Mouse (Mus musculus): ENCODE measurements around the gene Olfr446. TPM values are rescaled to one million over a fixed set of nuclear protein-coding genes. Genes with fewer than 3 reads are reported as not detected.

The Olfr446 gene
- not detected in 2 replicates for polyA plus RNA-seq (2014; fragmentation: Nextera tagmentation; extraction: Ambion mirVana)

DNA sequence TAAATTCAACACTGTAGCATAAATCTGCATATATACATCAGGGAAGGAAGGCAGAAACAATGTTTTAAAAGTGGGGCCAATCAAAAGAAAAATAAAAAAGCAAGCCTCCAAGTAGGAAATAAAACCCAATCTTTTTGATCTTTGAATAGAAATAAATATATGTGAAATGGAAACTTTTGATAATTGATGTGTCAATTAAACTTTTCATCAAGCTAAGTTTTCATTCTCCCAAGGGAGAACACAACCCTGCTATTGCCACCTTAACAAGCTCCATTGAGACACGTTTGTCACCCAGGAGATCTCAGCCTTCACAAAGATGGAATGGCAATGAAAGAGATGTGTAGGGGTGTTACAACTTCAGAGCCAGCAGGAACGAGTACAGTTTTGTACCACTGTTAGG, at the start of gene Olfr446:
TSS of gene Olfr446 (plus strand) at position 301 of the 400 bp plus-strand sequence.
- 67% methylated on average over 2 of the region's 2 CpGs for WGBS
- Histone ChIP-seq H3K4me2 (ENCODE audit: low read length) (no peak within 1 kb of the TSS), H3K4me1 (ENCODE audit: control insufficient read depth, insufficient read depth, low read length) (no peaks in the 10 kb centered on the region), H3K27me3 (ENCODE audit: control insufficient read depth, insufficient read depth, low read length) (no peaks in the 10 kb centered on the region), H3K9me3 (ENCODE audit: control insufficient read depth, low read length) (no peaks in the 10 kb centered on the region), H3K27ac (replicated peaks; ENCODE audit: low read depth, low read length) (no peak within 1 kb of the TSS), H3K9ac (replicated peaks; ENCODE audit: low read length) (no peak within 1 kb of the TSS), H3K36me3 (ENCODE audit: control insufficient read depth, insufficient read depth, low read length) (no peaks in the 10 kb centered on the region), H3K4me3 (replicated peaks; ENCODE audit: low read depth, low read length) (no peak within 1 kb of the TSS)
- no peak for DNase-seq
- no peak for ATAC-seq (ENCODE audit: low FRiP score, low TSS enrichment)

DNA sequence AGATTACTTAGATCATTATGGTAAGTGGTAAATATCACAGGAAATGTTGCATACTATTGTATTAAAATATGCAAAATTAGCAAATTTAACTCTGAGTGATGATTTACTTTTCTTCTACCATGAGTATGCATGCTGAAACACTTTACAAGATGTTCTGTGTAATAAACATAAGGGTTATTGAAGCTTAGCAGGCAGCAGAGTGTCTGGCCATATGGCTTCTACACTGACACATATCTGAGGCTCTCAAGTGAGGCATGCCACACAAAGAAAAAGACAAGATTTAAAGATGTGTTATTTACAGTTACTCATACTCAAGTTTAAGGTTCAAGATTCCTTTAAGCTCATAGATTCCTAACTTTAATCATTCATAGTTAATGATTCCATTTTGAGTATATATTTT, 44.9 kb upstream of the Olfr446 start:
- Histone ChIP-seq H3K4me3 (replicated peaks; ENCODE audit: low read depth, low read length) (no peak overlapping the region), H3K36me3 (ENCODE audit: control insufficient read depth, insufficient read depth, low read length) (no peaks in the 10 kb centered on the region), H3K27me3 (ENCODE audit: control insufficient read depth, insufficient read depth, low read length) (no peaks in the 10 kb centered on the region), H3K9ac (replicated peaks; ENCODE audit: low read length) (no peak overlapping the region), H3K4me2 (ENCODE audit: low read length) (no peak overlapping the region), H3K9me3 (ENCODE audit: control insufficient read depth, low read length) (no peaks in the 10 kb centered on the region), H3K4me1 (ENCODE audit: control insufficient read depth, insufficient read depth, low read length) (no peaks in the 10 kb centered on the region), H3K27ac (replicated peaks; ENCODE audit: low read depth, low read length) (no peak overlapping the region)
- ATAC-seq (ENCODE audit: low FRiP score, low TSS enrichment), result no peak
- no peak for DNase-seq

DNA sequence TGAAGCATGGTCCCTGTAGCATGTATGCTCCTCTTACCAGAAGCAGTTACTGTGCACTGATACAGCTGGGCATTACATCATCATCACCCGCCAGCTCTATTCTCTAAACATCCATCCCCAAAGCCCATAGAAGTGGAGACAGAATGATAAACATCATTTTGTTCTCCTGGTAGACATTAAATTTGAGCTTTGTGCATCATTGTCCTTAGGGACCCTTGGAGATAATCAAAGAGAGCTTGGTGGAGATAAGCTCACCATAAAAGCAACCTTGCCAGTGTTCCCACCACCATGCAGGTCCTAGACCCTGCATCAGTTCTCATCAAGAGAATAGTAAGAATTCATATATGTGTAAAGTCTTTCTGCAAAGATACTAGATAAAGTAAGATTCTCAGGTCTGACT, 31.0 kb upstream of the Olfr446 start, which contains the start of gene Olfr448:
TSS of gene Olfr448 (plus strand) at position 301 of the 400 bp plus-strand sequence.
- Histone ChIP-seq H3K27me3 (ENCODE audit: control insufficient read depth, insufficient read depth, low read length) (no peaks in the 10 kb centered on the region), H3K4me2 (ENCODE audit: low read length) (no peak within 1 kb of the TSS), H3K27ac (replicated peaks; ENCODE audit: low read depth, low read length) (no peak within 1 kb of the TSS), H3K4me1 (ENCODE audit: control insufficient read depth, insufficient read depth, low read length) (no peaks in the 10 kb centered on the region), H3K36me3 (ENCODE audit: control insufficient read depth, insufficient read depth, low read length) (no peaks in the 10 kb centered on the region), H3K9me3 (ENCODE audit: control insufficient read depth, low read length) (no peaks in the 10 kb centered on the region), H3K4me3 (replicated peaks; ENCODE audit: low read depth, low read length) (no peak within 1 kb of the TSS), H3K9ac (replicated peaks; ENCODE audit: low read length) (no peak within 1 kb of the TSS)
- DNase-seq (no peak), ATAC-seq (ENCODE audit: low FRiP score, low TSS enrichment) (no peak)
- 83% methylated on average over 1 of the region's 1 CpGs for WGBS

DNA sequence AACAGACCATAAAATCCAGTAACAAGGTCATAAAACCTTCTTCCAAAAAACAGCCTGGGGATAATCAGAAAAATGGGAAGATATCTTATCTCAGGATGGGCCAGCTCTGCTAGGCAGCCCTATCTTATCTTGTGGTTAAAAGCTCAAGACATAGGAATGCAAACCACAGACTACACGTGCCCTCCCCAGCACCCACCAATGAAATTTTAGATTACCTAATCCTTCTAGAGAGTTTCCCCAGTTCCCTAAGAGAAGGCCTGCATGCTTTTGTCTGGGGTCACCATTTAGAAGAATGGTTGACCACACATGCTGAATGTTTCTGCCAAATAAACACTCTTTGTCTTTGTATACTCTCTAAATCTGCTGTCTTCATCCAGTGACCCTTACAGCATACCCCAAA, 20.8 kb upstream of the Olfr446 start:
- no peaks in the 10 kb centered on the region for H3K27me3 ChIP-seq (ENCODE audit: control insufficient read depth, insufficient read depth, low read length)

DNA sequence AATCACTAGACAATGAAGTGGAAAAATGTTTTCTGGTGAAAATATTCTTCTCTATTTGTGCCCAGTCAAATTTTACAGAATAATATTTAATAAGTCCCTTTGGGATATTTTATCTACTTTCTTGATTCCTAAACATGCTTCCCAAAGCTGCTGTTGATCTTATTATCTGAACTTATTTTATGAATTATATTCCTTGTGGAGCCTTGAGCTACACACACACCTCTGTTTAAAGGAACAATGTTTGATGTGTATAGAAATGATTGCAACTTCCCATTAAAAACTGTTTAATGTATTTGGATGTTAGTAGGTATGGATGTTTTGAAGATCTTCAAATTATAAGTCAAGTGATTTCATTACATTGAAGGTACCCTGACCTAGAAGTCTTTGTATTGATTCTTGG, 12.6 kb upstream of the Olfr446 start, which contains the start of gene Olfr447:
TSS of gene Olfr447 (plus strand) at position 301 of the 400 bp plus-strand sequence.
- Histone ChIP-seq H3K4me2 (ENCODE audit: low read length) (no peak within 1 kb of the TSS), H3K27me3 (ENCODE audit: control insufficient read depth, insufficient read depth, low read length) (no peaks in the 10 kb centered on the region), H3K9me3 (ENCODE audit: control insufficient read depth, low read length) (no peaks in the 10 kb centered on the region)

More for the DNA sequence above, 20.8 kb upstream of the Olfr446 start:
- 29% methylated on average over 1 of the region's 1 CpGs for WGBS
- Histone ChIP-seq H3K36me3 (ENCODE audit: control insufficient read depth, insufficient read depth, low read length) (no peaks in the 10 kb centered on the region), H3K27ac (replicated peaks; ENCODE audit: low read depth, low read length) (no peak overlapping the region), H3K4me1 (ENCODE audit: control insufficient read depth, insufficient read depth, low read length) (no peaks in the 10 kb centered on the region), H3K9ac (replicated peaks; ENCODE audit: low read length) (no peak overlapping the region), H3K4me2 (ENCODE audit: low read length) (no peak overlapping the region), H3K9me3 (ENCODE audit: control insufficient read depth, low read length) (no peaks in the 10 kb centered on the region), H3K4me3 (replicated peaks; ENCODE audit: low read depth, low read length) (no peak overlapping the region)
- DNase-seq, result no peak
- ATAC-seq (ENCODE audit: low FRiP score, low TSS enrichment), result no peak

DNA sequence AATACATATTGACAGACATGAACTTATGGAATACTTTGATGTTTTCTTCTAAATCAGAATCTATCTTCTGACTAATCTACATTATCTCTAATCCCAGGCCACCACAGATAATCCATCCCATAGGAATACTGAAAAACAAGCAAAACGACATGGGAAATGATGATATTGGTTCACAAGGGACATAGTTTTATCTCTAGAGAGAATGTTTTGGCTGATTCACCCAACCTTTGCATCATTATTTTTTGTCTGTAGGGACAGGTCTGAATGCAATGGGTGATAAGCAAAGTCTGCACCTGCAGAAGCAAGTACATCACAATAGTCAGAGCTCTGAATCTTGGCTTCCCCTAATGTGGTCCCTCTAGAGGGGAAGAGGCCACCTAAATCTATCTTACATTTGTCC, 27.6 kb downstream of the Olfr446 start, which contains the start of gene Olfr444:
TSS of gene Olfr444 (plus strand) at position 301 of the 400 bp plus-strand sequence.
- no peak for DNase-seq
- Histone ChIP-seq H3K4me1 (ENCODE audit: control insufficient read depth, insufficient read depth, low read length) (no peaks in the 10 kb centered on the region), H3K27me3 (ENCODE audit: control insufficient read depth, insufficient read depth, low read length) (no peaks in the 10 kb centered on the region), H3K9me3 (ENCODE audit: control insufficient read depth, low read length) (peaks cover 7% of the 10 kb centered on the region; the same call in 1 of the 2 replicates), H3K4me2 (ENCODE audit: low read length) (no peak within 1 kb of the TSS), H3K9ac (replicated peaks; ENCODE audit: low read length) (no peak within 1 kb of the TSS), H3K27ac (replicated peaks; ENCODE audit: low read depth, low read length) (no peak within 1 kb of the TSS), H3K4me3 (replicated peaks; ENCODE audit: low read depth, low read length) (no peak within 1 kb of the TSS), H3K36me3 (ENCODE audit: control insufficient read depth, insufficient read depth, low read length) (no peaks in the 10 kb centered on the region)
- 86% methylated on average over 1 of the region's 1 CpGs for WGBS
- no peak for ATAC-seq (ENCODE audit: low FRiP score, low TSS enrichment)

More for the DNA sequence above, 12.6 kb upstream of the Olfr446 start, which contains the start of gene Olfr447:
- ATAC-seq (ENCODE audit: low FRiP score, low TSS enrichment), result no peak
- no peak for DNase-seq
- H3K9ac ChIP-seq (replicated peaks; ENCODE audit: low read length), result no peak within 1 kb of the TSS
- no peaks in the 10 kb centered on the region for H3K4me1 ChIP-seq (ENCODE audit: control insufficient read depth, insufficient read depth, low read length)
- H3K4me3 ChIP-seq (replicated peaks; ENCODE audit: low read depth, low read length), result no peak within 1 kb of the TSS
- no peaks in the 10 kb centered on the region for H3K36me3 ChIP-seq (ENCODE audit: control insufficient read depth, insufficient read depth, low read length)
- no peak within 1 kb of the TSS for H3K27ac ChIP-seq (replicated peaks; ENCODE audit: low read depth, low read length)

DNA sequence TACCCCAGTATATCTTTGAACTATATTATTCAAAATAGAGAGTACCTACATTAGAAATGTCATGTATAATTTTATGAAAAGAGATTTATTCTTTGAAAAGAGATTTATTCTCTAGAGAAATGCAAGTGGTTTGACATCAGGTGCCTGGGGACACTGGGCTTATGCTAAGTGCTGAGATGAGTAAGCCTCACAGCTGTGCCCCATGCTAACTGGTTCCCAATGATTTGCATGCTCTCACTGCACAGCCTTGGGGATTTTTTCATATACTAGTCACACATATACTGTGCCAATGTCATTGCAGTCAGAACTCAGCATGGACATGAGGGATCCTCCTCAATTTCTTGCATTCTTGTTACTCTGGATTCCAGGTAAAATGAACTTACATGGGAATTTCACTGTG, 59.2 kb downstream of the Olfr446 start:
- Histone ChIP-seq H3K4me3 (replicated peaks; ENCODE audit: low read depth, low read length) (no peak overlapping the region), H3K9ac (replicated peaks; ENCODE audit: low read length) (no peak overlapping the region), H3K4me2 (ENCODE audit: low read length) (no peak overlapping the region), H3K27ac (replicated peaks; ENCODE audit: low read depth, low read length) (no peak overlapping the region), H3K4me1 (ENCODE audit: control insufficient read depth, insufficient read depth, low read length) (no peaks in the 10 kb centered on the region), H3K27me3 (ENCODE audit: control insufficient read depth, insufficient read depth, low read length) (no peaks in the 10 kb centered on the region), H3K9me3 (ENCODE audit: control insufficient read depth, low read length) (no peaks in the 10 kb centered on the region), H3K36me3 (ENCODE audit: control insufficient read depth, insufficient read depth, low read length) (no peaks in the 10 kb centered on the region)
- peak; percentile 1 for DNase-seq
- ATAC-seq (ENCODE audit: low FRiP score, low TSS enrichment), result 0 out of 2 replicates have a peak, but pooled peaks have one; percentile 43

Other genes starting within 250 kb of the Olfr446 start
- gene Tcaf1, start 211.3 kb upstream of the Olfr446 start, polyA plus RNA-seq (2014; fragmentation: Nextera tagmentation; extraction: Ambion mirVana), result 199 and 236 TPM in 2 replicates
- not detected in 2 replicates for gene Olfr453, start 182.0 kb upstream of the Olfr446 start, polyA plus RNA-seq (2014; fragmentation: Nextera tagmentation; extraction: Ambion mirVana)
- gene Olfr38, start 165.0 kb upstream of the Olfr446 start, polyA plus RNA-seq (2014; fragmentation: Nextera tagmentation; extraction: Ambion mirVana), result not detected in 2 replicates
- not detected in 2 replicates for gene Olfr452, start 136.3 kb upstream of the Olfr446 start, polyA plus RNA-seq (2014; fragmentation: Nextera tagmentation; extraction: Ambion mirVana)
- not detected in 2 replicates for gene Olfr450, start 109.4 kb upstream of the Olfr446 start, polyA plus RNA-seq (2014; fragmentation: Nextera tagmentation; extraction: Ambion mirVana)
- not detected in 2 replicates for gene Olfr449, start 87.0 kb upstream of the Olfr446 start, polyA plus RNA-seq (2014; fragmentation: Nextera tagmentation; extraction: Ambion mirVana)
- not detected in 2 replicates for gene Olfr448, start 30.9 kb upstream of the Olfr446 start, polyA plus RNA-seq (2014; fragmentation: Nextera tagmentation; extraction: Ambion mirVana)
- not detected in 2 replicates for gene Olfr447, start 12.5 kb upstream of the Olfr446 start, polyA plus RNA-seq (2014; fragmentation: Nextera tagmentation; extraction: Ambion mirVana)
- gene Olfr444, start 27.7 kb downstream of the Olfr446 start, polyA plus RNA-seq (2014; fragmentation: Nextera tagmentation; extraction: Ambion mirVana), result not detected in 2 replicates
- gene Olfr441, start 185.0 kb downstream of the Olfr446 start, polyA plus RNA-seq (2014; fragmentation: Nextera tagmentation; extraction: Ambion mirVana), result not detected in 2 replicates
- 0.05 TPM in 1 of 2 replicates, not detected in the other for gene Olfr237-ps1, start 225.2 kb downstream of the Olfr446 start, polyA plus RNA-seq (2014; fragmentation: Nextera tagmentation; extraction: Ambion mirVana)
- not detected in 2 replicates for gene Olfr437, start 241.9 kb downstream of the Olfr446 start, polyA plus RNA-seq (2014; fragmentation: Nextera tagmentation; extraction: Ambion mirVana)